ENCODE assay signal across 8 mouse cellular contexts in genomic region chr11:120633520-120634343, GRCm38 (mm10). TPM values are rescaled to one million over a fixed set of nuclear protein-coding genes. Genes with fewer than 3 reads are reported as not detected.
DNase-seq lines count a peak whose midpoint lies in the region; ATAC-seq and TF ChIP-seq lines count a peak whose summit lies in the region.

Gene Mafg (minus strand): TSS chr11:120633600.

- ATAC-seq in forebrain, embryonic 13.5 days = peak; percentile 95
- peak; percentile 65 for ATAC-seq in liver, postnatal 0 days
- ATAC-seq in neural tube, embryonic 14.5 days (ENCODE audit: low read depth) = peak; percentile 93

- peak within 1 kb of the TSS; percentile 90 for H3K4me2 ChIP-seq in forebrain, embryonic 13.5 days
- peak within 1 kb of the TSS; percentile 84 for H3K4me2 ChIP-seq in liver, postnatal 0 days (ENCODE audit: low read depth, low read length)
- peak within 1 kb of the TSS; percentile 97 for H3K4me2 ChIP-seq in neural tube, embryonic 14.5 days (ENCODE audit: low read depth, low read length)

- peak; percentile 93 for DNase-seq in c-Kit-positive CD71-positive TER-119-positive erythroid progenitor cells, embryonic 14.5 days (ENCODE audit: low spot score)
- DNase-seq in heart, postnatal 10 days = peak; percentile 95
- peak; percentile 87 for DNase-seq in large intestine, adult 2 months (ENCODE audit: low read depth, low spot score)
- DNase-seq in liver, postnatal 0 days = peak; percentile 94
- peak; percentile 94 for DNase-seq in testis, postnatal 10 days (ENCODE audit: low spot score)

- peaks cover 46% of the 10 kb centered on the region for H3K36me3 ChIP-seq in E14TG2a.4 (ENCODE audit: insufficient read depth, low read length)
- H3K36me3 ChIP-seq in forebrain, embryonic 13.5 days (ENCODE audit: poor library complexity, severe bottlenecking) = peaks cover 8% of the 10 kb centered on the region
- peaks cover 5% of the 10 kb centered on the region for H3K36me3 ChIP-seq in liver, postnatal 0 days (replicated peaks; ENCODE audit: insufficient read depth, low read length)
- H3K36me3 ChIP-seq in neural tube, embryonic 14.5 days (ENCODE audit: control insufficient read depth, insufficient read depth, low read length) = 0 out of 2 replicates have a peak, but pooled peaks cover 5% of the 10 kb centered on the region

- no peaks in the 10 kb centered on the region for H3K27me3 ChIP-seq in E14TG2a.4 (ENCODE audit: insufficient read depth, low read length)
- no peaks in the 10 kb centered on the region for H3K27me3 ChIP-seq in forebrain, embryonic 13.5 days
- no peaks in the 10 kb centered on the region for H3K27me3 ChIP-seq in liver, postnatal 0 days (ENCODE audit: insufficient read depth, low read length)
- H3K27me3 ChIP-seq in neural tube, embryonic 14.5 days (ENCODE audit: control insufficient read depth, insufficient read depth, low read length) = no peaks in the 10 kb centered on the region

- no peak for TF ChIP-seq EP300 in liver, postnatal 0 days (IDR thresholded peaks at IDR 0.05; ENCODE audit: low read depth)

- H3K4me1 ChIP-seq in E14TG2a.4 (replicated peaks; ENCODE audit: low read depth, low read length) = peaks cover 77% of the 10 kb centered on the region
- peaks cover 32% of the 10 kb centered on the region for H3K4me1 ChIP-seq in forebrain, embryonic 13.5 days
- H3K4me1 ChIP-seq in liver, postnatal 0 days (ENCODE audit: insufficient read depth) = peaks cover 45% of the 10 kb centered on the region
- peaks cover 15% of the 10 kb centered on the region for H3K4me1 ChIP-seq in neural tube, embryonic 14.5 days (ENCODE audit: control insufficient read depth, insufficient read depth, low read length)

- 12% methylated on average over 58 of the region's 58 CpGs for WGBS in forebrain, embryonic 13.5 days
- whole genome bisulfite sequencing in large intestine, adult 2 months = 12% methylated on average over 50 of the region's 58 CpGs
- whole genome bisulfite sequencing in liver, postnatal 0 days (ENCODE audit: insufficient replicate concordance) = 13% methylated on average over 52 of the region's 58 CpGs
- 10% methylated on average over 58 of the region's 58 CpGs for WGBS in neural tube, embryonic 14.5 days

- intact Hi-C loops in heart, postnatal 10 days (cut with DNase I) = no loop called here

- H3K4me3 ChIP-seq in E14TG2a.4 (replicated peaks; ENCODE audit: low read length) = peak within 1 kb of the TSS; percentile 95
- peak within 1 kb of the TSS; percentile 98 for H3K4me3 ChIP-seq in forebrain, embryonic 13.5 days
- peak within 1 kb of the TSS; percentile 96 for H3K4me3 ChIP-seq in liver, postnatal 0 days (ENCODE audit: low read depth, low read length)
- H3K4me3 ChIP-seq in neural tube, embryonic 14.5 days (ENCODE audit: low read depth, low read length) = peak within 1 kb of the TSS; percentile 88

- H3K27ac ChIP-seq in forebrain, embryonic 13.5 days = peak within 1 kb of the TSS; percentile 81
- H3K27ac ChIP-seq in liver, postnatal 0 days (ENCODE audit: low read depth) = peak within 1 kb of the TSS; percentile 99
- peak within 1 kb of the TSS; percentile 87 for H3K27ac ChIP-seq in neural tube, embryonic 14.5 days (ENCODE audit: low read depth, low read length)

- no peak for TF ChIP-seq CTCF in E14TG2a.4 (conservative IDR thresholded peaks at IDR 0.05; ENCODE audit: low read length)
- no peak for TF ChIP-seq CTCF in liver, postnatal 0 days (IDR thresholded peaks at IDR 0.05; ENCODE audit: low read depth)

- H3K9ac ChIP-seq in forebrain, embryonic 13.5 days = peak within 1 kb of the TSS; percentile 94
- H3K9ac ChIP-seq in liver, postnatal 0 days (replicated peaks) = peak within 1 kb of the TSS; percentile 98
- peak within 1 kb of the TSS; percentile 93 for H3K9ac ChIP-seq in neural tube, embryonic 14.5 days (replicated peaks; ENCODE audit: low read depth, low read length)

- no peaks in the 10 kb centered on the region for H3K9me3 ChIP-seq in E14TG2a.4 (ENCODE audit: low read length)
- H3K9me3 ChIP-seq in forebrain, embryonic 13.5 days (replicated peaks) = no peaks in the 10 kb centered on the region
- H3K9me3 ChIP-seq in liver, postnatal 0 days (ENCODE audit: low read length) = no peaks in the 10 kb centered on the region
- H3K9me3 ChIP-seq in neural tube, embryonic 14.5 days (ENCODE audit: control insufficient read depth, low read length) = no peaks in the 10 kb centered on the region

RNA-seq across cellular contexts. Expression of gene Mafg, which starts in this region (rescaled TPM):
- polyA plus RNA-seq in forebrain, embryonic 13.5 days (2015; fragmentation: Nextera tagmentation; extraction: Ambion mirVana) = 19.8 and 24.1 TPM in 2 replicates
- 10 to 100 TPM; 24.2 to 27.0 TPM for total RNA-seq in heart, postnatal 10 days (2021)
- 28.4 and 30.8 TPM in 2 replicates for polyA plus RNA-seq in large intestine, adult 2 months (2012; rRNA removed)
- 30.8 and 35.8 TPM in 2 replicates for polyA plus RNA-seq in liver, postnatal 0 days (2015; fragmentation: Nextera tagmentation; extraction: Ambion mirVana)
- 30.5 and 36.8 TPM in 2 replicates for polyA plus RNA-seq in neural tube, embryonic 14.5 days (2014; fragmentation: Nextera tagmentation; extraction: Ambion mirVana)

Comparison
In these comparisons a context has a peak if more than half of its experiments do, and no peak if none do; other contexts are left out.
1. Peak in every context shown above with its lines: DNase-seq, ATAC-seq, H3K4me3 ChIP-seq and H3K27ac ChIP-seq.